Mouse (Mus musculus) embryonic fibroblast, embryonic 13.5 days (primary cell): ENCODE results near the gene Rab31.

ENCODE experiments used
- CTCF ChIP-seq: IDR thresholded peaks from 2 replicates; pipeline ENCODE4 v1.5.1; 2011; ENCODE audit warnings: mild to moderate bottlenecking, control low read depth, low read length, moderate library complexity, borderline replicate concordance; ENCODE audit not compliant: insufficient read depth
- POLR2A ChIP-seq: IDR thresholded peaks from 2 replicates; pipeline ENCODE4 v1.6.1; 2011; ENCODE audit warnings: low read depth, mild to moderate bottlenecking, control low read depth, low read length, moderate library complexity

DNA sequence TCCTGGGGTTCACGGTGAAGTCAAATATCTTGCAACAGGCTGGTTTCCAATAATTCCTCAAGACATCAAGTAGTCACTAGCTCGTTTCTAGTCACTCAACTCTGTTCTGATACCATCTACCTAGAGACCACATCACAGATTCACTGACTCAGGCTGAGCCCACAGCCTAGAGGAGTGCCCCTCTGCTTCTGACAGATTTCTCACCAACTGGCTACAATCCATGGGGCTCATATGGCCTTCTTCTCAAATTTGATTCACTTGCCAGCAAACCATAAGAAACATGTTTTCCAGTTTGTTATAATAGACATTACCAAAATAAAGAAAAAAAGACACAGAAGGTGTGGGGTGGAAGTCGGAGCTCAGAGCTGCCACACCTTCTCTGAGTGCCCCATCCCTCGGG, 31.0 kb downstream of the Rab31 start:
- TF ChIP-seq CTCF (no peak), POLR2A (no peak)
